In genomic region chr2:48949743-48950251, GRCm38 (mm10) we compare ENCODE assay signal across 8 mouse cellular contexts. TPM values are rescaled to one million over a fixed set of nuclear protein-coding genes. Genes with fewer than 3 reads are reported as not detected.
DNase-seq lines count a peak whose midpoint lies in the region; ATAC-seq and TF ChIP-seq lines count a peak whose summit lies in the region.

No protein-coding gene starts in this region.

- no peaks in the 10 kb centered on the region for H3K27me3 ChIP-seq in E14TG2a.4 (ENCODE audit: insufficient read depth, low read length)
- no peaks in the 10 kb centered on the region for H3K27me3 ChIP-seq in embryonic facial prominence, embryonic 15.5 days
- no peaks in the 10 kb centered on the region for H3K27me3 ChIP-seq in heart, embryonic 11.5 days (ENCODE audit: control insufficient read depth, insufficient read depth, low read length)
- H3K27me3 ChIP-seq in kidney, postnatal 0 days (ENCODE audit: insufficient read depth, low read length): no peaks in the 10 kb centered on the region
- no peaks in the 10 kb centered on the region for H3K27me3 ChIP-seq in liver, postnatal 0 days (ENCODE audit: insufficient read depth, low read length)
- H3K27me3 ChIP-seq in neural tube, embryonic 14.5 days (ENCODE audit: control insufficient read depth, insufficient read depth, low read length): no peaks in the 10 kb centered on the region

- no peaks in the 10 kb centered on the region for H3K9me3 ChIP-seq in E14TG2a.4 (ENCODE audit: low read length)
- no peaks in the 10 kb centered on the region for H3K9me3 ChIP-seq in embryonic facial prominence, embryonic 15.5 days (replicated peaks)
- H3K9me3 ChIP-seq in heart, embryonic 11.5 days (replicated peaks; ENCODE audit: control insufficient read depth, low read length): no peaks in the 10 kb centered on the region
- no peaks in the 10 kb centered on the region for H3K9me3 ChIP-seq in kidney, postnatal 0 days (replicated peaks; ENCODE audit: low read length)
- no peaks in the 10 kb centered on the region for H3K9me3 ChIP-seq in liver, postnatal 0 days (ENCODE audit: low read length)
- no peaks in the 10 kb centered on the region for H3K9me3 ChIP-seq in neural tube, embryonic 14.5 days (ENCODE audit: control insufficient read depth, low read length)

- no peak for TF ChIP-seq CTCF in E14TG2a.4 (conservative IDR thresholded peaks at IDR 0.05; ENCODE audit: low read length)
- TF ChIP-seq CTCF in kidney, postnatal 0 days (IDR thresholded peaks at IDR 0.05; ENCODE audit: low read depth): no peak
- no peak for TF ChIP-seq CTCF in liver, postnatal 0 days (IDR thresholded peaks at IDR 0.05; ENCODE audit: low read depth)

- H3K4me1 ChIP-seq in E14TG2a.4 (replicated peaks; ENCODE audit: low read depth, low read length): peaks cover 21% of the 10 kb centered on the region
- peaks cover 3% of the 10 kb centered on the region; the same call in 1 of the 2 replicates for H3K4me1 ChIP-seq in embryonic facial prominence, embryonic 15.5 days
- H3K4me1 ChIP-seq in heart, embryonic 11.5 days (ENCODE audit: control insufficient read depth, insufficient read depth, low read length): peaks cover 3% of the 10 kb centered on the region
- 0 out of 2 replicates have a peak, but pooled peaks cover 6% of the 10 kb centered on the region for H3K4me1 ChIP-seq in kidney, postnatal 0 days (replicated peaks; ENCODE audit: insufficient read depth, low read length)
- H3K4me1 ChIP-seq in liver, postnatal 0 days (ENCODE audit: insufficient read depth): peaks cover 3% of the 10 kb centered on the region; the same call in 1 of the 2 replicates
- H3K4me1 ChIP-seq in neural tube, embryonic 14.5 days (ENCODE audit: control insufficient read depth, insufficient read depth, low read length): peaks cover 13% of the 10 kb centered on the region

- peak; percentile 45 for ATAC-seq in embryonic facial prominence, embryonic 15.5 days (ENCODE audit: insufficient number of reproducible peaks, low FRiP score, low TSS enrichment, low read depth)
- peak; percentile 40 for ATAC-seq in heart, embryonic 11.5 days (replicated peaks; ENCODE audit: insufficient number of reproducible peaks, low FRiP score, low TSS enrichment)
- ATAC-seq in kidney, postnatal 0 days (replicated peaks; ENCODE audit: low FRiP score, low read depth): peak; percentile 59
- peak; percentile 7 for ATAC-seq in liver, postnatal 0 days
- ATAC-seq in neural tube, embryonic 14.5 days (ENCODE audit: low read depth): peak; percentile 76

- peak overlapping the region; percentile 53 for H3K4me2 ChIP-seq in embryonic facial prominence, embryonic 15.5 days (replicated peaks)
- H3K4me2 ChIP-seq in heart, embryonic 11.5 days: peak overlapping the region; percentile 73
- H3K4me2 ChIP-seq in kidney, postnatal 0 days (ENCODE audit: low read length): peak overlapping the region; percentile 60
- peak overlapping the region; percentile 76 for H3K4me2 ChIP-seq in liver, postnatal 0 days (ENCODE audit: low read depth, low read length)
- H3K4me2 ChIP-seq in neural tube, embryonic 14.5 days (ENCODE audit: low read depth, low read length): peak overlapping the region; percentile 50

- H3K27ac ChIP-seq in embryonic facial prominence, embryonic 15.5 days (replicated peaks): peak overlapping the region; percentile 97
- H3K27ac ChIP-seq in heart, embryonic 11.5 days (ENCODE audit: low read depth, low read length): peak overlapping the region; percentile 95
- H3K27ac ChIP-seq in kidney, postnatal 0 days: peak overlapping the region; percentile 98
- peak overlapping the region; percentile 92 for H3K27ac ChIP-seq in liver, postnatal 0 days (ENCODE audit: low read depth)
- peak overlapping the region; percentile 91 for H3K27ac ChIP-seq in neural tube, embryonic 14.5 days (ENCODE audit: low read depth, low read length)

- H3K9ac ChIP-seq in embryonic facial prominence, embryonic 15.5 days: peak overlapping the region; percentile 88
- peak overlapping the region; percentile 91 for H3K9ac ChIP-seq in heart, embryonic 11.5 days (ENCODE audit: low read depth, low read length)
- peak overlapping the region; percentile 88 for H3K9ac ChIP-seq in kidney, postnatal 0 days (ENCODE audit: low read depth, low read length)
- peak overlapping the region; percentile 91 for H3K9ac ChIP-seq in liver, postnatal 0 days (replicated peaks)
- peak overlapping the region; percentile 73 for H3K9ac ChIP-seq in neural tube, embryonic 14.5 days (replicated peaks; ENCODE audit: low read depth, low read length)

- no peak for TF ChIP-seq EP300 in liver, postnatal 0 days (IDR thresholded peaks at IDR 0.05; ENCODE audit: low read depth)

- peak overlapping the region; percentile 90 for H3K4me3 ChIP-seq in E14TG2a.4 (replicated peaks; ENCODE audit: low read length)
- H3K4me3 ChIP-seq in embryonic facial prominence, embryonic 15.5 days (replicated peaks): peak overlapping the region; percentile 88
- peak overlapping the region; percentile 71 for H3K4me3 ChIP-seq in heart, embryonic 11.5 days (ENCODE audit: low read depth, low read length)
- H3K4me3 ChIP-seq in kidney, postnatal 0 days (replicated peaks; ENCODE audit: low read depth, low read length): peak overlapping the region; percentile 92
- H3K4me3 ChIP-seq in liver, postnatal 0 days (ENCODE audit: low read depth, low read length): peak overlapping the region; percentile 92
- H3K4me3 ChIP-seq in neural tube, embryonic 14.5 days (ENCODE audit: low read depth, low read length): peak overlapping the region; percentile 71

- 0% methylated on average over 9 of the region's 9 CpGs for WGBS in embryonic facial prominence, embryonic 15.5 days
- 0% methylated on average over 8 of the region's 9 CpGs for WGBS in heart, embryonic 11.5 days (ENCODE audit: insufficient replicate concordance)
- 0% methylated on average over 9 of the region's 9 CpGs for WGBS in kidney, postnatal 0 days
- 0% methylated on average over 9 of the region's 9 CpGs for WGBS in liver, postnatal 0 days (ENCODE audit: insufficient replicate concordance)
- WGBS in neural tube, embryonic 14.5 days: 0% methylated on average over 9 of the region's 9 CpGs

- peak; percentile 33 for DNase-seq in adrenal gland, adult 8-10 months
- peak; percentile 74 for DNase-seq in kidney, postnatal 0 days (ENCODE audit: low spot score)
- DNase-seq in liver, postnatal 0 days: peak; percentile 48
- DNase-seq in testis, postnatal 14 days (ENCODE audit: low spot score): peak; percentile 66

- H3K36me3 ChIP-seq in E14TG2a.4 (ENCODE audit: insufficient read depth, low read length): no peaks in the 10 kb centered on the region
- H3K36me3 ChIP-seq in embryonic facial prominence, embryonic 15.5 days: no peaks in the 10 kb centered on the region
- no peaks in the 10 kb centered on the region for H3K36me3 ChIP-seq in heart, embryonic 11.5 days (ENCODE audit: control insufficient read depth, insufficient read depth, low read length)
- no peaks in the 10 kb centered on the region for H3K36me3 ChIP-seq in kidney, postnatal 0 days (ENCODE audit: insufficient read depth, low read length)
- H3K36me3 ChIP-seq in liver, postnatal 0 days (replicated peaks; ENCODE audit: insufficient read depth, low read length): no peaks in the 10 kb centered on the region
- H3K36me3 ChIP-seq in neural tube, embryonic 14.5 days (ENCODE audit: control insufficient read depth, insufficient read depth, low read length): no peaks in the 10 kb centered on the region

RNA-seq across cellular contexts. Expression of gene Orc4, which starts 0.3 kb away (rescaled TPM):
- total RNA-seq in adrenal gland, adult 8-10 months (2022): 10 to 100 TPM; 53.3 to 70.3 (median 62.0) TPM
- 88.4 and 90.6 TPM in 2 replicates for polyA plus RNA-seq in embryonic facial prominence, embryonic 15.5 days (2015; fragmentation: Nextera tagmentation; extraction: Ambion mirVana)
- polyA plus RNA-seq in heart, embryonic 11.5 days (2014; fragmentation: Nextera tagmentation; extraction: Ambion mirVana): 96.6 and 110 TPM in 2 replicates
- polyA plus RNA-seq in kidney, postnatal 0 days (2015; fragmentation: Nextera tagmentation; extraction: Ambion mirVana): 77.3 and 77.8 TPM in 2 replicates
- 26.0 and 26.1 TPM in 2 replicates for polyA plus RNA-seq in liver, postnatal 0 days (2015; fragmentation: Nextera tagmentation; extraction: Ambion mirVana)
- 102 and 114 TPM in 2 replicates for polyA plus RNA-seq in neural tube, embryonic 14.5 days (2014; fragmentation: Nextera tagmentation; extraction: Ambion mirVana)

RNA-seq across cellular contexts. Expression of gene Mbd5, which starts 0.5 kb away (rescaled TPM):
- total RNA-seq in adrenal gland, adult 8-10 months (2022): 10 to 100 TPM; 46.2 to 70.7 (median 55.1) TPM
- polyA plus RNA-seq in embryonic facial prominence, embryonic 15.5 days (2015; fragmentation: Nextera tagmentation; extraction: Ambion mirVana): 27.1 and 28.4 TPM in 2 replicates
- 19.2 and 25.5 TPM in 2 replicates for polyA plus RNA-seq in heart, embryonic 11.5 days (2014; fragmentation: Nextera tagmentation; extraction: Ambion mirVana)
- polyA plus RNA-seq in kidney, postnatal 0 days (2015; fragmentation: Nextera tagmentation; extraction: Ambion mirVana): 15.8 and 16.9 TPM in 2 replicates
- 5.2 and 5.4 TPM in 2 replicates for polyA plus RNA-seq in liver, postnatal 0 days (2015; fragmentation: Nextera tagmentation; extraction: Ambion mirVana)
- polyA plus RNA-seq in neural tube, embryonic 14.5 days (2014; fragmentation: Nextera tagmentation; extraction: Ambion mirVana): 51.6 and 53.9 TPM in 2 replicates

Comparison
In these comparisons a context has a peak if more than half of its experiments do, and no peak if none do; other contexts are left out.
1. Peak in every context shown above with its lines: DNase-seq, ATAC-seq, H3K4me3 ChIP-seq and H3K27ac ChIP-seq.
2. ATAC-seq: peak in every context shown above with its lines; median percentile 76 in neural tube, embryonic 14.5 days; 59 in kidney, postnatal 0 days; 45 in embryonic facial prominence, embryonic 15.5 days; 40 in heart, embryonic 11.5 days; 7 in liver, postnatal 0 days.